Mouse (Mus musculus): ENCODE measurements at regions not wholly inside any gene's neighbourhood (a gene's known extent, or its start where the extent isn't known, plus 50 kb on each side); places are given as distances from the start of the nearest gene placed in this dataset.

GRCm38 (mm10) chr4:152999526-152999925 is 483.1 kb downstream of the Ajap1 start:
- TF ChIP-seq CTCF (conservative IDR thresholded peaks at IDR 0.05; ENCODE audit: low read length), result no peak
- TF ChIP-seq POU5F1 (IDR thresholded peaks at IDR 0.05; ENCODE audit: borderline replicate concordance, low read length), result no peak
- TF ChIP-seq NANOG (IDR thresholded peaks at IDR 0.05; ENCODE audit: borderline replicate concordance, low read length), result no peak
